ENCODE assay signal across 8 mouse cellular contexts in the genomic region with DNA sequence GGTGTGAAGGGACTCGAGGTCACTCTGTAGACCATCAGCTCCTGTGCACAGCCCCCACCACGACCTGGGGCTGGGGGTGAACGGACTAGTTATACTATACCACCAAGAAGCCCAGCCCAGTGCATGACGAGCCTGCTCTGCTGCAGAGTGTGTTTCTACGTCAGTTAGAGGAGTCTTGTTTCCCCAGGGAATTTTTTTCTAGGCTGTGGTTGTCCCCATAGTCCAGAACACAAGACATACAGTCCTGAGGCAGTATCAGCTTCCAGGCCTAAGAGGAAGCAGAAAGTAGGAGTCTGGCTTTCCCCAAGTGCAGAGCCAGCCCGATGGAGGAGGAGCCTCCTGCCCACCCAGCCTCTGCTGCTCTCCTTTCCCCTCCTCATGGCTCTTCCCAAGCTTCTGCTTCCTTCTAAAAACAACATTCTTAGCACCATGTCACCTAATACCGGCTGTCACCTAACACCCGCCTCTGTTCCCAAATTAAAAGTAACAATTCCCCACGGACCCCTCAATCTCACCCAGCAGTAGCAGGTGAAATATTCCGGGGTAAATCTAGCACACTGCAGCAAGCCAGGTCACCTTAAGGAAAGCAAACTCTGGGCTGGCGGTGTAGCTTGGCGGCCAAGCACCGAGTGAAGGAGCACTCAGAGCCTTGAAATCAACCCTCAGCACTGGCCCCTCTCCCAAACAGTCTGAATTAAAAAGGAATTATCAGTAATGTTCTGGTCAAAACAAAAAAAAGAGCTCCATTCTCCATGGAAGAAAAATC. TPM values are rescaled to one million over a fixed set of nuclear protein-coding genes. Genes with fewer than 3 reads are reported as not detected.
DNase-seq lines count a peak whose midpoint lies in the region; ATAC-seq and TF ChIP-seq lines count a peak whose summit lies in the region.

No protein-coding gene starts in this region.

- peak; percentile 40 for DNase-seq in adrenal gland, postnatal 14 days
- DNase-seq in adrenal gland, postnatal 10 days, result no peak
- DNase-seq in lung, postnatal 4 days, result no peak
- peak; percentile 39 for DNase-seq in heart, postnatal 0 days (ENCODE audit: low spot score)
- peak; percentile 27 for DNase-seq in retina, embryonic 14.5 days (ENCODE audit: low spot score)
- DNase-seq in layer of hippocampus, adult 9-10 months (ENCODE audit: low spot score), result no peak
- no peak for DNase-seq in ovary, postnatal 36 days (ENCODE audit: low spot score)

- no peaks in the 10 kb centered on the region for H3K36me3 ChIP-seq in lung, embryonic 15.5 days
- H3K36me3 ChIP-seq in heart, postnatal 0 days (replicated peaks; ENCODE audit: control insufficient read depth, insufficient read depth, low read length), result no peaks in the 10 kb centered on the region

- H3K27ac ChIP-seq in lung, embryonic 15.5 days, result peak overlapping the region; percentile 44
- peak overlapping the region; percentile 57 for H3K27ac ChIP-seq in heart, postnatal 0 days (ENCODE audit: low read depth)

- 11% methylated on average over 13 of the region's 13 CpGs for WGBS in lung, embryonic 15.5 days
- WGBS in heart, postnatal 0 days, result 22% methylated on average over 13 of the region's 13 CpGs

- TF ChIP-seq EP300 in heart, postnatal 0 days (IDR thresholded peaks at IDR 0.05; ENCODE audit: low read depth), result no peak

- TF ChIP-seq CTCF in heart, postnatal 0 days (IDR thresholded peaks at IDR 0.05; ENCODE audit: low read depth), result no peak

- no peaks in the 10 kb centered on the region for H3K9me3 ChIP-seq in lung, embryonic 15.5 days
- no peaks in the 10 kb centered on the region for H3K9me3 ChIP-seq in heart, postnatal 0 days (replicated peaks; ENCODE audit: control insufficient read depth, low read length)

- H3K4me1 ChIP-seq in lung, embryonic 15.5 days, result peaks cover 18% of the 10 kb centered on the region
- peaks cover 17% of the 10 kb centered on the region for H3K4me1 ChIP-seq in heart, postnatal 0 days (ENCODE audit: control insufficient read depth, insufficient read depth)

- ATAC-seq in lung, embryonic 15.5 days (ENCODE audit: borderline replicate concordance, extremely low read depth, low FRiP score, low TSS enrichment), result peak; percentile 33; the same call in 1 of the 2 replicates
- ATAC-seq in heart, postnatal 0 days (ENCODE audit: insufficient read depth, low read depth), result peak; percentile 69

- no peak overlapping the region for H3K4me3 ChIP-seq in lung, embryonic 15.5 days
- peak overlapping the region; percentile 12; the same call in 1 of the 2 replicates for H3K4me3 ChIP-seq in heart, postnatal 0 days (ENCODE audit: low read depth, low read length)

- peak overlapping the region; percentile 17; the same call in 1 of the 2 replicates for H3K4me2 ChIP-seq in lung, embryonic 15.5 days
- peak overlapping the region; percentile 44 for H3K4me2 ChIP-seq in heart, postnatal 0 days (ENCODE audit: low read depth, low read length)

- H3K27me3 ChIP-seq in lung, embryonic 15.5 days, result no peaks in the 10 kb centered on the region
- no peaks in the 10 kb centered on the region for H3K27me3 ChIP-seq in heart, postnatal 0 days (ENCODE audit: control insufficient read depth, insufficient read depth, low read length)

- no peak overlapping the region for H3K9ac ChIP-seq in lung, embryonic 15.5 days
- peak overlapping the region; percentile 7; the same call in 1 of the 2 replicates for H3K9ac ChIP-seq in heart, postnatal 0 days (replicated peaks; ENCODE audit: low read depth, low read length)

RNA-seq across cellular contexts. Expression of gene Rras2, which starts 45.5 kb away (rescaled TPM):
- total RNA-seq in adrenal gland, postnatal 14 days (2021), result 36.1 and 44.4 TPM in 2 replicates
- total RNA-seq in adrenal gland, postnatal 10 days (2021), result 10 to 100 TPM; 36.5 to 39.1 TPM
- 40.7 and 43.3 TPM in 2 replicates for polyA plus RNA-seq in lung, embryonic 15.5 days (2015; fragmentation: Nextera tagmentation; extraction: Ambion mirVana)
- 72.8 and 137 TPM in 2 replicates for total RNA-seq in heart, postnatal 0 days (2014; rRNA removed; ENCODE audit: low replicate concordance)
- 37.4 and 39.4 TPM in 2 replicates for polyA plus RNA-seq in heart, postnatal 0 days (2015; fragmentation: Nextera tagmentation; extraction: Ambion mirVana)

Comparison
In these comparisons a context has a peak if more than half of its experiments do, and no peak if none do; other contexts are left out.
1. DNase-seq: peak in adrenal gland, postnatal 14 days (single experiment), heart, postnatal 0 days (single experiment) and retina, embryonic 14.5 days (single experiment); none in adrenal gland, postnatal 10 days (single experiment), lung, postnatal 4 days (0 of 2), layer of hippocampus, adult 9-10 months (single experiment) and ovary, postnatal 36 days (single experiment).